Mouse (Mus musculus) hindbrain, postnatal 0 days (tissue): ENCODE results near the gene Fgfr2. TPM values are rescaled to one million over a fixed set of nuclear protein-coding genes. Genes with fewer than 3 reads are reported as not detected.

ENCODE experiments used
- ATAC-seq: fragments of 200-750 bp; cut with Nextera tagmentation; 2 replicates; pipeline ENCODE4 v1.8.0; 2017; ENCODE audit warnings: mild to moderate bottlenecking, moderate TSS enrichment, moderate library complexity
- DNase-seq: peaks from one replicate; pipeline ENCODE4 v3.0.0-alpha.2; 2015; ENCODE audit warnings: low spot score
- H3K27ac ChIP-seq: fragments of 300-500 bp; sonication (generic); 2 replicates; pipeline ENCODE4 v1.5.1; 2014; ENCODE audit warnings: mild to moderate bottlenecking
- H3K27me3 ChIP-seq: fragments of 300-500 bp; sonication (generic); 2 replicates; pipeline ENCODE4 v1.6.1; 2014; ENCODE audit warnings: low read length, mixed read lengths; ENCODE audit not compliant: insufficient read depth
- H3K36me3 ChIP-seq: fragments of 300-500 bp; sonication (generic); 2 replicates; pipeline ENCODE4 v1.6.1; 2014; ENCODE audit warnings: low read length, mixed read lengths; ENCODE audit not compliant: insufficient read depth
- H3K4me1 ChIP-seq: fragments of 300-500 bp; sonication (generic); 2 replicates; pipeline ENCODE4 v1.6.1; 2014; ENCODE audit warnings: antibody characterized with exemption, low read length, mixed read lengths; ENCODE audit not compliant: insufficient read depth
- H3K4me2 ChIP-seq: fragments of 300-500 bp; sonication (generic); 2 replicates; pipeline ENCODE4 v1.6.1; 2014; ENCODE audit warnings: low read depth, mild to moderate bottlenecking, low read length, moderate library complexity, mixed read lengths
- H3K4me3 ChIP-seq: fragments of 300-500 bp; sonication (generic); 2 replicates; pipeline ENCODE4 v1.5.1; 2014; ENCODE audit warnings: low read length
- H3K9ac ChIP-seq: fragments of 300-500 bp; sonication (generic); replicated peaks from 2 replicates; pipeline ENCODE4 v1.6.1; 2014; ENCODE audit warnings: mild to moderate bottlenecking, low read length, moderate library complexity, mixed read lengths
- H3K9me3 ChIP-seq: fragments of 300-500 bp; sonication (generic); 2 replicates; pipeline ENCODE4 v1.6.1; 2016; ENCODE audit warnings: low read length, mixed read lengths
- CTCF ChIP-seq: IDR thresholded peaks from 2 replicates; pipeline ENCODE4 v1.5.1; 2016; ENCODE audit warnings: antibody characterized with exemption, control low read depth, low read depth
- WGBS: fragments of 180-500 bp; shearing (Covaris S2); extraction: QIAGEN DNeasy Blood & Tissue Kit; methylation state at CpG from one replicate; pipeline ENCODE4 v1.1.7; 2014; 5-methylcytosine and 5-hydroxymethylcytosine counted together
- polyA plus RNA-seq: library from polyadenylated mRNA; unstranded; fragments of >200 nt; fragmentation: Nextera tagmentation; extraction: Ambion mirVana; gene quantifications from 2 replicates; pipeline ENCODE4 v1.2.1, GENCODE M21; 2015
- total RNA-seq: library from RNA; depleted of rRNA; stranded (reverse); fragments of >200 nt; gene quantifications from 2 replicates; pipeline ENCODE4 v1.2.3, GENCODE M21; 2014

Gene Fgfr2
- total and polyA plus RNA-seq, 2 experiments from 2014 or later: 17.3 to 49.0 TPM

- Histone ChIP-seq H3K9me3 (no peaks in the 10 kb centered on the region), H3K4me2 (no peak overlapping the region), H3K4me3 (no peak overlapping the region), H3K36me3 (no peaks in the 10 kb centered on the region), H3K9ac (no peak overlapping the region), H3K4me1 (no peaks in the 10 kb centered on the region), H3K27ac (no peak overlapping the region), H3K27me3 (peaks cover 90% of the 10 kb centered on the region)
- WGBS: 2% methylated on average over 4 of the region's 4 CpGs
- no peak for TF ChIP-seq CTCF
- ATAC-seq (no peak), DNase-seq (no peak)
These were observed 1571.7 kb downstream of the Fgfr2 start for GRCm38 (mm10) chr7:131551471-131551870.

GRCm38 (mm10) chr7:131548473-131548872 is 1574.7 kb downstream of the Fgfr2 start, which contains the start of gene Hmx2:
Hmx2 (plus strand) TSS chr7:131548773.
- Histone ChIP-seq H3K27ac (no peak within 1 kb of the TSS), H3K9ac (no peak within 1 kb of the TSS), H3K4me1 (no peaks in the 10 kb centered on the region), H3K9me3 (no peaks in the 10 kb centered on the region), H3K36me3 (no peaks in the 10 kb centered on the region), H3K4me2 (no peak within 1 kb of the TSS), H3K27me3 (peaks cover 96% of the 10 kb centered on the region), H3K4me3 (no peak within 1 kb of the TSS)
- no peak for TF ChIP-seq CTCF
- DNase-seq (no peak), ATAC-seq (no peak)
- WGBS: 6% methylated on average over 3 of the region's 3 CpGs

GRCm38 (mm10) chr7:131547481-131547880 is 1575.7 kb downstream of the Fgfr2 start:
- Histone ChIP-seq H3K4me1 (no peaks in the 10 kb centered on the region), H3K9ac (no peak overlapping the region), H3K27ac (no peak overlapping the region), H3K4me2 (no peak overlapping the region), H3K36me3 (no peaks in the 10 kb centered on the region), H3K9me3 (no peaks in the 10 kb centered on the region), H3K27me3 (peaks cover 93% of the 10 kb centered on the region), H3K4me3 (no peak overlapping the region)
- no peak for TF ChIP-seq CTCF
- 2% methylated on average over 5 of the region's 5 CpGs for WGBS
- DNase-seq (no peak), ATAC-seq (no peak)

- H3K27me3 ChIP-seq: peaks cover 88% of the 10 kb centered on the region
- DNase-seq (no peak), ATAC-seq (no peak)
- no peak for TF ChIP-seq CTCF
- no peak overlapping the region for H3K9ac ChIP-seq
- H3K27ac ChIP-seq: no peak overlapping the region
- no peaks in the 10 kb centered on the region for H3K4me1 ChIP-seq
- H3K4me3 ChIP-seq: no peak overlapping the region
- no peaks in the 10 kb centered on the region for H3K36me3 ChIP-seq
- H3K9me3 ChIP-seq: no peaks in the 10 kb centered on the region
- no peak overlapping the region for H3K4me2 ChIP-seq
- WGBS: 3% methylated on average over 2 of the region's 2 CpGs
These were observed 1576.7 kb downstream of the Fgfr2 start for GRCm38 (mm10) chr7:131546423-131546822.

- Histone ChIP-seq H3K4me2 (no peak overlapping the region), H3K27me3 (peaks cover 85% of the 10 kb centered on the region), H3K27ac (no peak overlapping the region), H3K9ac (no peak overlapping the region), H3K36me3 (no peaks in the 10 kb centered on the region), H3K4me1 (no peaks in the 10 kb centered on the region), H3K4me3 (no peak overlapping the region), H3K9me3 (no peaks in the 10 kb centered on the region)
- no peak for ATAC-seq
- 2% methylated on average over 13 of the region's 13 CpGs for WGBS
- no peak for TF ChIP-seq CTCF
- DNase-seq: no peak
These were observed 1577.3 kb downstream of the Fgfr2 start for GRCm38 (mm10) chr7:131545701-131546385.

- ATAC-seq: no peak
- 2% methylated on average over 5 of the region's 5 CpGs for WGBS
- Histone ChIP-seq H3K4me3 (no peak overlapping the region), H3K36me3 (no peaks in the 10 kb centered on the region), H3K4me1 (no peaks in the 10 kb centered on the region), H3K9ac (no peak overlapping the region), H3K27me3 (peaks cover 84% of the 10 kb centered on the region), H3K27ac (no peak overlapping the region), H3K9me3 (no peaks in the 10 kb centered on the region), H3K4me2 (no peak overlapping the region)
- TF ChIP-seq CTCF: no peak
- no peak for DNase-seq
These were observed 1578.3 kb downstream of the Fgfr2 start for GRCm38 (mm10) chr7:131544871-131545270.
